Mouse (Mus musculus) megakaryocyte, adult 5-6 weeks (primary cell): ENCODE data around the gene Tff3. TPM values are rescaled to one million over a fixed set of nuclear protein-coding genes. Genes with fewer than 3 reads are reported as not detected.
A peak's percentile ranks its signal among the peaks of the same experiment; 100 is the strongest.

Experiments
- ATAC-seq: 2 replicates; pipeline ENCODE4 v1.8.0; 2016; ENCODE audit warnings: mild to moderate bottlenecking, inconsistent platforms; ENCODE audit not compliant: poor library complexity, severe bottlenecking
- total RNA-seq, 2 experiments: library from RNA; stranded (forward) in 1 of 2; stranded (reverse) in 1 of 2; fragments of 153-499, 151-499 nt in 1 of 2; fragments of 221-1000, 200-1000 nt in 1 of 2; gene quantifications; 2 replicates each; pipeline versions ENCODE4 v1.2.3 to v1.2.4; 2015 to 2017

Tff3 gene
- total RNA-seq, 2 experiments from 2014 or later, result not detected

GRCm38 (mm10) chr17:31078581-31078980, 50.9 kb downstream of the Tff3 start:
- no peak for ATAC-seq

DNA sequence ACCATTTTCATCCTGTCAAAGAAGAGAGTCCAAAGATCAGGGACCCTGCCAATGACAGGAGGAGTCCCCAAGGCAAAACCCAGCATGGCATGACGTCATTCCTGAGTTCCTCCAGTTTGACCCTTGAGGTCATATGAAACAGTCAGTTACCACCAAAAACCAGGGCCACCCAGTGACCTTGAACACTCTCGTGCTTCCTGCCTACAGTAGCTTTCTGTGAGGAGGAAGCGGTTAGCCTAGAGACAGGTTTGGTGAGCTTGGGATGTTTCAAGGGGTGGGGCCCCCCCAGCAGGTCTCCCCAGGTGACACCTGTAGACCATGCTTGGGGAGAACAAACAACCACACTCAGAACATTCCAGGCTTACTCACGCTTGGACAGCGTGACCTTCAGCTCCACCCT, 51.9 kb downstream of the Tff3 start:
- peak; percentile 13 for ATAC-seq

DNA sequence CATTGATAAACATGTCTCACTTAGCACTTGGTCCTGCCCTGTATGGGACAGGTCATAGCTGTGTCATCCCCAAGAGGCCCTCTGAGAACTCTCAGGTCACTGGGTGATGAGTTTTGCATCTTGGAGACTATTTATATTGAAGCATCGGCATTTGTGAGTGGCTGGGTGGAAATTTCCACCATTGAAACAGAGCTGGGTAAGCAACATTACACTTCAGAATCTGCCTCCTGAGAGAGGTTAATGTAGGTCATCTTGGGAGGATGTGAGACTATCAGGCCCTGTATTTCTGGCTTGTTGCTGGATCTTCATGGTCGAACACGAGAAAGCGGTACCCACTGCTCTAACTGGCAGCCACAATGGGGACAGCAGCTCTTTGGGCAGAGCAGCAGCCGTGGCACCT, 54.0 kb downstream of the Tff3 start:
- no peak for ATAC-seq

Other genes with a start within 250 kb of the Tff3 start
- 0.07 TPM in 1 of 2 replicates, not detected in the other for gene Glp1r, start 227.8 kb downstream of the Tff3 start, total RNA-seq (2015)
- not detected in 2 replicates for gene Glp1r, start 227.8 kb downstream of the Tff3 start, total RNA-seq (2017)
- not detected in 2 replicates for gene Umodl1, start 175.0 kb downstream of the Tff3 start, total RNA-seq (2015)
- gene Umodl1, start 175.0 kb downstream of the Tff3 start, total RNA-seq (2017), result not detected in 2 replicates
- 13.2 and 20.1 TPM in 2 replicates for gene Abcg1, start 72.0 kb downstream of the Tff3 start, total RNA-seq (2015)
- gene Abcg1, start 72.0 kb downstream of the Tff3 start, total RNA-seq (2017), result 19.2 and 23.7 TPM in 2 replicates
- not detected in 2 replicates for gene Tff2, start 14.6 kb upstream of the Tff3 start, total RNA-seq (2015)
- gene Tff2, start 14.6 kb upstream of the Tff3 start, total RNA-seq (2017), result not detected in 2 replicates
- gene Tff1, start 35.6 kb upstream of the Tff3 start, total RNA-seq (2015), result not detected in 2 replicates
- gene Tff1, start 35.6 kb upstream of the Tff3 start, total RNA-seq (2017), result not detected in 2 replicates
- 0.23 and 0.56 TPM in 2 replicates for gene Tmprss3, start 69.3 kb upstream of the Tff3 start, total RNA-seq (2015)
- gene Tmprss3, start 69.3 kb upstream of the Tff3 start, total RNA-seq (2017), result 0.16 and 0.26 TPM in 2 replicates
- 2.6 and 6.2 TPM in 2 replicates for gene Ubash3a, start 78.2 kb upstream of the Tff3 start, total RNA-seq (2015)
- 3.9 and 5.0 TPM in 2 replicates for gene Ubash3a, start 78.2 kb upstream of the Tff3 start, total RNA-seq (2017)
- gene Rsph1, start 147.7 kb upstream of the Tff3 start, total RNA-seq (2015), result 0.36 TPM in 2 replicates
- gene Rsph1, start 147.7 kb upstream of the Tff3 start, total RNA-seq (2017), result 0.66 and 1.1 TPM in 2 replicates
- gene Slc37a1, start 157.1 kb upstream of the Tff3 start, total RNA-seq (2015), result 6.3 and 8.1 TPM in 2 replicates
- gene Slc37a1, start 157.1 kb upstream of the Tff3 start, total RNA-seq (2017), result 3.9 and 10.6 TPM in 2 replicates